Mouse (Mus musculus): Measurements from ENCODE around the gene Hadh. TPM values are rescaled to one million over a fixed set of nuclear protein-coding genes. Genes with fewer than 3 reads are reported as not detected.

Hadh gene
- total and polyA plus RNA-seq, 3 experiments, result 42.3 to 73.4 (median 46.9) TPM

DNA sequence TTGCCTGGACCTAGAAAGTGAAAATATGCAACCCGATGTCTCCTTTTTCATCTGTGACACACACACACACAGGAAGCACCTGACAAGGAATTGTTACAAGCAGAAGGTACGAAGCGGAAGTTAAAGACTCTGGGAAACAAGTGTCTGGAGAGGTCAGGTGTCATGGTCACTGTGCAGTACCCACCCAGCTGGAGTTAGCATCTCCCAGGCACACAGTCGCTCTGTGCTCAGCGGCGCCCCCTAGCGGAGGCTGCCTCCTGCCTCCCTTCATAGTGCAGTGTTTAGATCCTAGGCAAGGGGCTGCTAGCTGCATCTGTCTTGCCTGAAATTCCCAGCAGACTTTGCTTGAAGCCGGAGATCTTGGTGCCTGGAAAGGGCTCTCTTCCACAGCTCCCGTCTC lies 57.1 kb downstream of the Hadh start:
- Histone ChIP-seq H3K4me1 (ENCODE audit: control insufficient read depth in 1 of 2, insufficient read depth in 2 of 2) (no peaks in the 10 kb centered on the region), H3K27ac (ENCODE audit: insufficient read depth, low read depth) (no peak overlapping the region), H3K36me3 (replicated peaks in 1 of 2; ENCODE audit: control insufficient read depth in 1 of 2, insufficient read depth in 1 of 2, low read length in 1 of 2) (peaks cover 0 to 15% of the 10 kb centered on the region in 2 experiments), H3K9ac (ENCODE audit: insufficient read depth, low read depth) (no peak overlapping the region), H3K9me3 (replicated peaks; ENCODE audit: low read length) (peaks cover 2% of the 10 kb centered on the region), H3K4me2 (ENCODE audit: insufficient read depth, low read depth, poor library complexity, severe bottlenecking) (no peak overlapping the region), H3K27me3 (replicated peaks) (peaks cover 11% of the 10 kb centered on the region), H3K79me2 (replicated peaks; ENCODE audit: control insufficient read depth, extremely low read depth, insufficient read depth, poor library complexity, severe bottlenecking) (no peaks in the 10 kb centered on the region), H3K4me3 (replicated peaks in 1 of 3; ENCODE audit: low read depth in 2 of 3, low read length in 2 of 3, poor library complexity in 1 of 3) (no peak overlapping the region)
- peak; percentile 32 for DNase-seq (ENCODE audit: extremely low read depth)
- dilution Hi-C loops (cut with MboI; ENCODE audit: extremely low pct_ligation_motif_present, extremely low pct_unique_long_range_greater_than_20kb, low sequenced_read_pairs), result no loop called here
- in situ Hi-C loops (cut with MboI; ENCODE audit: low pct_ligation_motif_present, low pct_unique_long_range_greater_than_20kb, low sequenced_read_pairs), result no loop called here
- TF ChIP-seq RAD21 (IDR thresholded peaks at IDR 0.05; ENCODE audit: low read depth, low read length) (peak; percentile 52), CTCF (conservative IDR thresholded peaks at IDR 0.05 in 1 of 2, IDR thresholded peaks at IDR 0.05 in 1 of 2; ENCODE audit: low read depth in 2 of 2, low read length in 2 of 2) (peak; percentile 73 to 93), UBTF (IDR thresholded peaks at IDR 0.05; ENCODE audit: low read depth, low read length) (no peak), SMC3 (IDR thresholded peaks at IDR 0.05; ENCODE audit: low read depth, low read length) (peak; percentile 69)

DNA sequence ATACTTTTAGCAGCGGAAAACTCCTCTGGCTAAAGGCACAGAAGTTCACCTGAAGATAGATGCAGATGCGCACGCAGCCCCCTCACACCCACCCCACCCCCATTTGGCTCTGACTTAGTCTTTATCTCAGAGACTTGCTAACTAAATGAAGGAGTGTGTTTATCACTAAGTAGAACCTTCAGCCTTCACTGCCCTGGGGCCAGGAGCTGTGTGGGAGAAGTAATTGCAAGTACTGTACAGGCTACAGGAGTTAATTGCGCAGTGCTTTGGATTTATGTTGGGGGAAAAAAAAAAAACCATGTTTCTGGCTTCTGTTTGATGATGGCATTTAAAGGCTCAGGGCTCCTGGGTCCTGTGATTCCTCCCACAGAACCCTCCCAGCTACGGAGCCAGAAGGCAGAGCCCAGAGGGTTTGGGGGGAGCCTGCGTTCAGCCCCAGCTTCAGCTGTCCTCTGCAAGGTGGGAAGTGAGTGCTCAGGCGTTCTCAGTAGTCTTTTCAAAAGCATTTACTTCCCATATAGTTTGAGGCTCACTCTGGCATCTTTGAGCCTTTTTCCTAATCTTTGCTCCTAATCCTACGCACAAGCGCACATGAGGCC lies 57.7 kb downstream of the Hadh start:
- dilution Hi-C loops (cut with MboI; ENCODE audit: extremely low pct_ligation_motif_present, extremely low pct_unique_long_range_greater_than_20kb, low sequenced_read_pairs) (no loop called here), in situ Hi-C loops (cut with MboI; ENCODE audit: low pct_ligation_motif_present, low pct_unique_long_range_greater_than_20kb, low sequenced_read_pairs) (no loop called here)
- Histone ChIP-seq H3K4me2 (ENCODE audit: insufficient read depth, low read depth, poor library complexity, severe bottlenecking) (no peak overlapping the region), H3K79me2 (replicated peaks; ENCODE audit: control insufficient read depth, extremely low read depth, insufficient read depth, poor library complexity, severe bottlenecking) (no peaks in the 10 kb centered on the region), H3K4me1 (ENCODE audit: control insufficient read depth in 1 of 2, insufficient read depth in 2 of 2) (no peaks in the 10 kb centered on the region), H3K9ac (ENCODE audit: insufficient read depth, low read depth) (no peak overlapping the region), H3K4me3 (replicated peaks in 1 of 3; ENCODE audit: low read depth in 2 of 3, low read length in 2 of 3, poor library complexity in 1 of 3) (no peak overlapping the region), H3K27me3 (replicated peaks) (peaks cover 11% of the 10 kb centered on the region), H3K27ac (ENCODE audit: insufficient read depth, low read depth) (no peak overlapping the region), H3K9me3 (replicated peaks; ENCODE audit: low read length) (peaks cover 2% of the 10 kb centered on the region), H3K36me3 (replicated peaks in 1 of 2; ENCODE audit: control insufficient read depth in 1 of 2, insufficient read depth in 1 of 2, low read length in 1 of 2) (peaks cover 0 to 15% of the 10 kb centered on the region in 2 experiments)
- DNase-seq (ENCODE audit: extremely low read depth), result no peak
- TF ChIP-seq EP300 (IDR thresholded peaks at IDR 0.05; ENCODE audit: low read length), result no peak
- TF ChIP-seq NELFE (IDR thresholded peaks at IDR 0.05; ENCODE audit: low read depth, low read length), result no peak
- TF ChIP-seq RCOR1 (conservative IDR thresholded peaks at IDR 0.05; ENCODE audit: low read depth, low read length), result no peak
- TF ChIP-seq ZKSCAN1 (IDR thresholded peaks at IDR 0.05; ENCODE audit: borderline replicate concordance, low read depth, low read length), result no peak
- no peak for TF ChIP-seq JUND (conservative IDR thresholded peaks at IDR 0.05; ENCODE audit: low read depth, low read length)
- no peak for TF ChIP-seq GABPA (IDR thresholded peaks at IDR 0.05; ENCODE audit: insufficient replicate concordance, low read depth, low read length)
- no peak for TF ChIP-seq HCFC1 (IDR thresholded peaks at IDR 0.05; ENCODE audit: low read depth, low read length)
- no peak for TF ChIP-seq TCF12 (IDR thresholded peaks at IDR 0.05; ENCODE audit: low read depth, low read length)
- no peak for TF ChIP-seq ZMIZ1 (IDR thresholded peaks at IDR 0.05; ENCODE audit: low read depth, low read length)
- no peak for TF ChIP-seq ZC3H11A (IDR thresholded peaks at IDR 0.05; ENCODE audit: low read depth, low read length)
- TF ChIP-seq MAFK (IDR thresholded peaks at IDR 0.05; ENCODE audit: insufficient replicate concordance, low read length), result no peak
- no peak for TF ChIP-seq ETS1 (conservative IDR thresholded peaks at IDR 0.05; ENCODE audit: low read depth, low read length)
- TF ChIP-seq SIN3A (IDR thresholded peaks at IDR 0.05; ENCODE audit: low read length), result no peak
- TF ChIP-seq POLR2A (IDR thresholded peaks at IDR 0.05; ENCODE audit: low read depth, low read length), result no peak
- TF ChIP-seq UBTF (IDR thresholded peaks at IDR 0.05; ENCODE audit: low read depth, low read length), result no peak

All from CH12.LX (cell line).